Mouse (Mus musculus): ENCODE results near the gene Art3.
"Not testable (repeated sequence)": the region's sequence is repeated elsewhere in the genome, so short reads cannot be mapped to it uniquely, and the experiment has no call there.

Gene Art3

GRCm38 (mm10) chr5:92340606-92341005 lies 9.0 kb downstream of the Art3 start:
- DNase-seq = no peak

DNA sequence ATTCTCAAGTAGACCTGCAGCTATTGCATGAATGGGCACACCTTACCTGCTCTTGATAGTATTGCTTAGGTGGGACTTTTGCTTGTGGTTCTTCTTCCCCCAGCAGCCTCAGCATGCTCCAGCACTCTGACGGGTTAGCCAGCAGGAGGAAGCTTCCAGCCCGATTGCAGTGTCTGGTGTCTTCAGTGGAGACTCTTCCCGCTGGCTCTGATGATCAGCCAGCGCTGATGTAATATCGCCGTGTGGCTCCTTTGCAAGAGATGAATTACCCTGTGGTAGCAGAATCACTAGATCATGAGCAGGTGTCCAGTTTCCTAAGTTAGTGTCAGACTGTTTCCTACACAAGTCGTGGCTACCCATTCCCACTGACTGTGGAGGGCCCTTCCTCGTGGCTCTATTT lies 13.4 kb downstream of the Art3 start:
- no peak for DNase-seq

GRCm38 (mm10) chr5:92348794-92349413 lies 17.3 kb downstream of the Art3 start, which contains the start of gene Cxcl10:
TSS of gene Cxcl10 (minus strand) at chr5:92348889.
- DNase-seq = peak; percentile 68

DNA sequence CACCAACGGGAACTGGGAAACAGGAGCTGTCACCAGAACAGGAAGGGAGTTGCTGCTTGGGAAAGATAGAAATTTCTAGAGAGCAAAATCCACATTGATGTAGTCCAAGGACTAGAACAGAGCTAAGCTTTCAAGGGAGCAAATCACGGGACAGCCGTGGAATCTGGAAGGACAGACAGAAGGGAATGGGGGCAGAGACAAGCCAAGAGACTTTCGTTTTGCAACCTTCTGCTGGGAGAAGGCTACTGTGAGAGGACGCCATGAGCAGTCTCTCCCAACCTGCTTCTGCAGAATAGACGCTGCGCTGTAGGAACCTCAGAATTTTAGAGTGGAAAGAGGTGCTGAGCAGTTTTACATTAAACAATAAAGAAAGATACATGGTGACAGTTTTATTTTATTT lies 18.1 kb downstream of the Art3 start:
- no peak for DNase-seq

DNA sequence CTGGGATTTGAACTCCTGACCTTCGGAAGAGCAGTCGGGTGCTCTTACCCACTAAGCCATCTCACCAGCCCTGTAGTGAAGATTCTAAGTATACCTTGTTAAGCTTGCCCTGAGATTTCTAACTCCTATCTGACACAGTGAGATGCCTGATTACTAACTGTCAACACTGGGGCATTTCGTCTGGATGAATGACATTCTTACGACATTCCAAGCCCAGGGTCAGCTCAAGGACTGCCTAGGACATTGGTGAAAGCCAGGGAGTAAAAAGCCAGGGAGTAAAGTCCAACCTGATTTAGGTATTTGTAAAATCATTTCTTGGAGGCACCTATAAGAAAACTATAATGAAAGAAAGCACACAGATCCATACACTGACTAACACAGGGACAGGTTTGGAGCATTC lies 21.1 kb downstream of the Art3 start:
- not testable (repeated sequence) for DNase-seq

DNA sequence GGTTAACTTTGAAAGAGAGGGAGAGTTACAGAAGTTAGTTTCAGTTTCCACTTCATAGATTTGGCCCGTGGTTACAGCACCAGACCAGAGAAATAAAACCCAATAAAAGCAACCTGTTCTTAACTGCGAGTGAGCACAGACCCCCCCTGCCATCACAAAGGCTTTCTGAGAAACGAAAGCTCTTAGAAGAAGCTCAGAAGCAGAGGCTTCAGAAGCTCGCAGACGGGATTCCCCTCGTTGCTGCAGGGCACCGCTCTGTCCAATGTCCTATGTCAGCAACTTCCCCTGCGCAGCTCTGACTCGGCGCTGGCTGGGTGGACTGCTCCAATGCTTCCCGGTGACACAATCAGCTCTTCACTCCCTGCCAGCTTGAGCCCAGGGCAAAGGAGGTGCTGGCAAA lies 21.9 kb downstream of the Art3 start:
- DNase-seq = peak; percentile 52

DNA sequence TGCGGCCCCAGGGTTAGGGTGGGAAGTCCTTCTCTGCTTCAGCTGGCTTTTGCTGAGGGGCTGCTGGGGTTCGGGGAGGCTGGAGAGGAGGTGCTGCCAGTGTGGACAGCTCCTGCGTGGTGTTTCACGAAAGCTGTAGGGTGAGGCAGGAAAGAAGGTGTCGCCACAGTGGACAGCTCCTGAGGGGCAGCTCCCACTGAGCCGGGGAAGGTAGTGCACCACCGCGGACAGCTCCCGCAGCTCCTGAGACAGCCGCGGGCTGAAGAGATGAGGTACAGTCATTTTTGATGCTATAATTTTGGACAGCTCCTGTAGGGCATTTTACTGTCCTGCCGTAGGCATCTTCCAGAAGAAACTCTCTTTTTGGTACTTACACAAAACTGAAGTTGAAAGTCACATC lies 26.4 kb downstream of the Art3 start:
- DNase-seq = no peak

DNA sequence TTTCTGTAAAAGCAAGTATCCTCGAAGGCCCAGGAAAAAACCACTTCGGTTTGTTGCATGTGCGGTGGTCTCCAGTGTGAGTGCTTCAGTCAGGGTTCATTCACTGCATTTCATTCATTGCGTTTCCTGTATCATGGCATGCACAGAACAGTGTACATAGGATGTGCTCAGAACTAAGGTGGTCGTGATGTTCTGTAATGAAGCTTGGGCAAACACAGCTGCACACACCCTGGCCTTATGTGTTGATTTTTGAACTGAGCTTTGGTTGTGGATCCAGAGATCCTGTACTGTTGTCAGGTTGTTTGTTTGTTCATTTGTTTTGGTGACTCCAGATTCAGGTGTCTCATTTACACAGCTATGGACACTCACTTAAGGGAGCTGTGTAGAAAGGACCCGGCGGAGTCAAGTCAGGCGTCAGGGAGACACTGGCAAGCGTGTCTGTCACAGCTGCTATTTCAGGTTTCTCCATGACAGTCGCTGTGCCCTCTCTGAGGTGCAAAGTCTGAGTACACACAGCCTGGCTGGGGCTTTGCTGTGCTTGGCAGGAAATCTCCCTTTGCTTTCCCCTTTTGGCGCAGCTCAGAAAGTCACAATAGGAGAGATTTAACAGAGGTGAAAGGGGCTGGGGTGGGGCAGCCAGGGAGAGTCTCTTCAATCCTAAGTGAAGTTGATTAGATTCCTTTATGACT lies 27.3 kb downstream of the Art3 start:
- DNase-seq = no peak

GRCm38 (mm10) chr5:92363179-92363578 lies 31.6 kb downstream of the Art3 start:
- no peak for DNase-seq

DNA sequence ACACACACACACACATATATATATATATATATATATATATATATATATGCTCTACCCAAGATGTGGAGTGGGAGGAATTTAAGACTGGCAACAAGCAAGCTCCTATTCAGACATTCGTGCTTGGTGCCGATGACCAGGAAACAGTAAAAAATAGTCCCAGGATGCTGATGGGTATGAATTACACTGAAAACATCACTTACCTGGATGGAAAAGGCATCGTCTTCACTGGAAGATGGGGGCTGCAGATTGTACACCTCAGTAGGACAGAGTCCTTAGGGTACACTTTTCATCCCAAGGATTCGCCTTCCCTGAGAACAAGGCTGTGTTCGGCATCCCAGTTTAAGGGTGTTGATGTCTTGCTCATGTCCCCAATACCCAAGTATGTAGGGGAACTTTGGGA lies 32.4 kb downstream of the Art3 start:
- DNase-seq = no peak

DNA sequence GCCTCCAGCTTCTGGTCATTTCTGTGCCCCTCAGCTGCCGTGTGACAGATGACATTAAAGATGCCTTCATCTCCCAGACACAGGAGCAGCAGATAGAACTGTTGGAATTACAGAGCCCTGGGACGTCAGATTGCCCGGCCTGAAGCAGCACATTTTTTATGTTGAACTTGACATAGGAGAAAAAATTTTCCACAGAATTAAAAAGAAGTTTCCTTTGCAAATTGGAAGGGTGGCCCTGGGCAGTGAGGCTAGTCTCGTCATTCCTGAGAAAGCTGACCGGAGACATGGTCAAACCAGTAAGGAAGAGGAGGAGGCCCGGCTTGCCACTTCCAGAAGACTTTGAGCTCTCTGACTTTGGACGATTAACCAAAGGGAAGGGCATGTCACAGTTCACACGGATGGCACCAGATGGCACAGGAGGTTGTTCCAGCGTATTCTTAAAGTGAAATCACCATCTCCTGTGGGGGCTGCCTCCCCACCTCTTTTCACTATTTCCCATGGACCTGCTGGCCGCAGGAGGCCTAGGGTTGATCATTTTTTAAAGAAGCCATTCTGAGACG lies 33.6 kb downstream of the Art3 start:
- DNase-seq = no peak

- DNase-seq = no peak
Measured at GRCm38 (mm10) chr5:92366565-92366964, 34.9 kb downstream of the Art3 start.

DNA sequence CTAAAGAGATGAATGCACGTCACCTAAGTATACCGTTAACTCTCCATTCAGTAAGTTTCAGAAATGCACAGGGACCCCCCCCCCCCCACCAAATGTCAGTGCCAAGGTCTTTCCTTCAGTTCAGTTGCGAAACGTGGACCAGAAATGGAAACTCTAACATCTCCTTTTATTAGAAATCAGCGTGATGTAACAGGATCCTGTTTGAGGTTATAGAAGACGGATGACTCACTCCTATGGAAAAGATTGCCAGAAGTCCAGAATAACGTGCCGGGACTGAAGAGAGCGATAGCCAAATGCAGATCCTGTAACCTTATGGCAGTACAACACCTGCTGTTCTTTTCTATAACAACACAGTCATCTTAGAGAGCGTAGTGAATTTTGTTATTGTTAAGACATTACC lies 36.8 kb downstream of the Art3 start:
- peak; percentile 57 for DNase-seq

DNA sequence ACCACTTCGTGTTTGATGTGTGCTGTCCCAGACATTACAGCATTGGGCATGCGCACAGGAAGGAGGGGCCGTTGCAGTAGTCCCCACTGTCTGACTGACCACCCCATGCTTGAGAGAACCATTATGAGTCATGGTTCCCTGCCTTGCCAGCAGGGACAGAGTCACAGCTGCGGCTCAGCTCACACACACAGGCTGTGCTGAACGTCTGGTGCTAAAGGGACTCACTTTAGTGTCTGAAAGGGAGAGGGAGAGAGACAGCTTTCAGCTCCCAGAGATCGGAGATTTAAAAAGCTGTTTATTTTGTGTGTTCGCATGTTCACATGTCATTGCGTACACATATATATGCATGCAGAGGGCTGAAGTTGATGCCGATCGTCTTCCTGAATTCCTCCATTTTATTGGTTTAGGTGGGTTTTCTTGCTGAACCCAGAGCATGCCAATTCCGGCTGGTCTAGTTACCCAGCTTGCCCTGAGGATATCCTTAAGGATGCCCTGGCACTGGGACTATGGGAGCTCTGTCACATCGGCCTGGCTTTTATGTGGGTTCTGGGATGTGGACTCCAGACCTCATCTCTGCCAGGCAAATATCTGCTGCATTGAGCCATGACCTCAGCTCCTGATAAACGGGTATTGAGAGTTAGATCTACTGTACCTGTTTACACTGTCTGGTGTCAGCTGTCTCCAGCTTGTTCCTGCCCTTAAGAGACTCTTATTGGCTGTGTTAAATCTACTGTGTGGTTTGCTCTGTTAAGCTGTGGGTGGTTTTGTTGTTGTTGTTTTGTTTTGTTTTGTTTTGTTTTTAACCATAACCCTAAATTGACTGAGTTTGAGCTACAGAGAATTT lies 37.7 kb downstream of the Art3 start:
- DNase-seq = peak; percentile 43

DNA sequence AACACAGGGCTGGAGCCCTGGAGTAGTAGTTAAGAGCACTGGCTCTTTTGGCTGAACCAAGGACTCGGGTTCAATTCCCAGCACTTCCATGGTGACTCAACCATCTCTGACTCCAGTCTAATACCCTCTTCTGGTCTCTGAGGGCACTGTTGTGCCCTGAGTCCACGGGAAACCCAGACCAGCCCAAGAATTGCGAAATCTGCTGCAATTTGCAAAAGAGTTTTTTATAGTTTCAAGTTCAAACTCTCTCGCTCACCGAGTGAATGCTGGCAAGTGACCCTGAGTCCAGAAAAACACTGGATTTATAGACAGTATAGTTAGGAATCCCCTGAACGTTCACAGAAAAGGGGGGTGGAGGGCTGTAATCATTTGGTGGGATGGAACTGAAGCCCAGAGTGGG lies 38.8 kb downstream of the Art3 start:
- peak; percentile 21 for DNase-seq

DNA sequence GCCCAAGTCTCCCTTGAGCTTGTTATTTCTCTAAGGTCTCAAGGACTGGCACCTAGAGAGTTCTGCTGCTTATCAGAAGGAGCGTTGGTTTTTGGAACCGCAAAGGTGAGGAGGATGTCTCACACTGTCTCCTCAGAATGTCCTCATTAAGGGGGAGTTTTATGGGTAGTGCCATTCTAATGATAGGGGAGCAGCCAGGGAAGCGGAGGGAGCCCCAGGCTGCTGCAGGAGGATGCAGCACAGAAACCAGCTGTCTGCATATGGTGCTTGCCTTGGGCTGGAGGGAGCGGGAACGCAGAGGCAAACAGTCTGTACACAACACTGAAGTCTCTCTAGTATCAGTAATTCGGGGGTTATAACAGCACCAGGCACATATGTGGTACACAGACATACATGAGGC lies 39.3 kb downstream of the Art3 start:
- DNase-seq = no peak

- no peak for DNase-seq
Measured at GRCm38 (mm10) chr5:92371361-92371976, 39.8 kb downstream of the Art3 start.

- no peak for DNase-seq
Measured at GRCm38 (mm10) chr5:92372605-92373004, 41.0 kb downstream of the Art3 start.

- peak; percentile 61 for DNase-seq
Measured at GRCm38 (mm10) chr5:92374721-92375142, 43.1 kb downstream of the Art3 start.

- DNase-seq = peak; percentile 64
Measured at GRCm38 (mm10) chr5:92375368-92375767, 43.7 kb downstream of the Art3 start.

DNA sequence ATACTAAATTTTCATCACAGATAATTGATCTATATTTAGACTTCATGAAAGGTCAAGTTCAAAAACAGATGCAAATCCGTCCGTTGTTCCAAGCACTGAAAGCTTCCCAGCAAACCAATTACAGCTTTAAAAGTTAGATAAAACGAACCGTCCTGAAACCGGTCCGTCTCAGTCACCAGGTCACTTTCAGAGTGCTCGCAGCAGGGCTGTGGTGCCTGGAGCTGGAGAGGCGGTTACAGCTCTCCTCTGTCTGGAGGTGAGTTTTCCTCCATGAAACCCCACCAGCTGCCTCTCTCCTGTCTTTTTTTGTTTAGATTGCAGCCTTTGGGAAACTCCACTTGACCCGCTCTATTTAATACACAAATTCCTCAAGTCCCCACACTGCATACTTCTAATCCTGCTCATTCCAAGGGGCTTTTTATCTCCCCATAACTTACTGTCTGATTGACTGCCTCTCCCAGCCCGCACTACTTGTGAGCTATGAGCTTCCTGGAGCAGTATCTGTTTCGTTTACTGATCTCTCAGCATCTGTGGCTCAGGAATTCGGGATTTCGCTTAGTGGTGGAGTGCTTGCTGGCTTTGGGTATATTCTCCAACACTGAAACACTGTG lies 45.3 kb downstream of the Art3 start:
- DNase-seq = no peak

- peak; percentile 94 for DNase-seq
Measured at GRCm38 (mm10) chr5:92381550-92382348, 50.1 kb downstream of the Art3 start.
